Mouse (Mus musculus): Measurements from ENCODE around the gene Tmem102. TPM values are rescaled to one million over a fixed set of nuclear protein-coding genes. Genes with fewer than 3 reads are reported as not detected.

Tmem102 gene
- total RNA-seq, 2 experiments from 2014 or later = 0.14 to 0.18 TPM

- no peak for DNase-seq (ENCODE audit: low spot score)
Measured at GRCm38 (mm10) chr11:69791420-69791819, 14.0 kb downstream of the Tmem102 start.

- no peak for DNase-seq (ENCODE audit: low spot score)
Measured at GRCm38 (mm10) chr11:69789431-69789830, 16.0 kb downstream of the Tmem102 start.

- no peak for DNase-seq (ENCODE audit: low spot score)
Measured at GRCm38 (mm10) chr11:69787306-69787705, 18.1 kb downstream of the Tmem102 start.

GRCm38 (mm10) chr11:69784793-69785272, 20.6 kb downstream of the Tmem102 start:
- peak; percentile 47 for DNase-seq (ENCODE audit: low spot score)

GRCm38 (mm10) chr11:69781828-69782227, 23.6 kb downstream of the Tmem102 start:
- no peak for DNase-seq (ENCODE audit: low spot score)

- no peak for DNase-seq (ENCODE audit: low spot score)
Measured at GRCm38 (mm10) chr11:69778985-69779384, 26.4 kb downstream of the Tmem102 start.

- DNase-seq (ENCODE audit: low spot score) = no peak
Measured at GRCm38 (mm10) chr11:69778258-69778982, 27.0 kb downstream of the Tmem102 start.

- DNase-seq (ENCODE audit: low spot score) = no peak
Measured at GRCm38 (mm10) chr11:69777504-69778257, 27.7 kb downstream of the Tmem102 start.

GRCm38 (mm10) chr11:69776488-69776887, 28.9 kb downstream of the Tmem102 start:
- DNase-seq (ENCODE audit: low spot score) = no peak

GRCm38 (mm10) chr11:69775716-69776115, 29.7 kb downstream of the Tmem102 start:
- no peak for DNase-seq (ENCODE audit: low spot score)

GRCm38 (mm10) chr11:69774961-69775360, 30.5 kb downstream of the Tmem102 start:
- no peak for DNase-seq (ENCODE audit: low spot score)

GRCm38 (mm10) chr11:69767625-69767909, 37.9 kb downstream of the Tmem102 start:
- no peak for DNase-seq (ENCODE audit: low spot score)

- DNase-seq (ENCODE audit: low spot score) = no peak
Measured at GRCm38 (mm10) chr11:69766872-69767624, 38.4 kb downstream of the Tmem102 start.

GRCm38 (mm10) chr11:69766126-69766609, 39.3 kb downstream of the Tmem102 start:
- DNase-seq (ENCODE audit: low spot score) = peak; percentile 66

- DNase-seq (ENCODE audit: low spot score) = peak; percentile 27
Measured at GRCm38 (mm10) chr11:69765221-69766125, 40.0 kb downstream of the Tmem102 start, which contains the start of gene Zbtb4. Zbtb4 (plus strand) TSS chr11:69765912.

- no peak for DNase-seq (ENCODE audit: low spot score)
Measured at GRCm38 (mm10) chr11:69763551-69763950, 41.9 kb downstream of the Tmem102 start.

GRCm38 (mm10) chr11:69761868-69762267, 43.6 kb downstream of the Tmem102 start, which contains the start of gene Slc35g3:
Slc35g3 (minus strand) TSS chr11:69761968.
- no peak for DNase-seq (ENCODE audit: low spot score)

- no peak for DNase-seq (ENCODE audit: low spot score)
Measured at GRCm38 (mm10) chr11:69760901-69761200, 44.6 kb downstream of the Tmem102 start.

GRCm38 (mm10) chr11:69760160-69760900, 45.1 kb downstream of the Tmem102 start:
- DNase-seq (ENCODE audit: low spot score) = no peak

Data from gastrocnemius, adult 18-20 months (tissue).